8 mouse cellular contexts compared by ENCODE assay signal in the genomic region with DNA sequence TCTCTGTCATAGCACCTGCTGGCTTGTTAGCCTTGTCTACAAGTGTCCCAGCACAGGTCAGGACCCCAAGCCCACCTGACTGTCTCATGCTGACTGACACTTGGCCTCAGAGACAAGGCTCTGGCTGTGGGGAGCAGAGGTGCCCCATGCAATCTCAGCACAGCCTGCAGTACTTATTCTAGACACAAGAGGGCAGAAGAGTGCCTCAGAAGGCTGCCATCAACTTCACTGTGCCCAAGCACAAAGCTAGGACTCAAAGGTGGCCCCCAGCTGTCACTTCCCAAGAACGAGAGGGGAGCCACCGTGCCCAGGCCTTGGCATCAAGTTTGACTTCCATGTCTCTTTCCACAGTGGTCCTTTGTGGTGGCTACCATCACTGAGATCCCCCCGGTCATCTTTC. TPM values are rescaled to one million over a fixed set of nuclear protein-coding genes. Genes with fewer than 3 reads are reported as not detected.
DNase-seq lines count a peak whose midpoint lies in the region; ATAC-seq and TF ChIP-seq lines count a peak whose summit lies in the region.

No protein-coding gene starts in this region.

- no peak overlapping the region for H3K4me2 ChIP-seq in liver, postnatal 0 days (ENCODE audit: low read depth, low read length)
- H3K4me2 ChIP-seq in neural tube, embryonic 14.5 days (ENCODE audit: low read depth, low read length) = no peak overlapping the region

- WGBS in liver, postnatal 0 days (ENCODE audit: insufficient replicate concordance) = 33% methylated on average over 3 of the region's 3 CpGs
- 35% methylated on average over 3 of the region's 3 CpGs for WGBS in neural tube, embryonic 14.5 days

- no peaks in the 10 kb centered on the region for H3K79me3 ChIP-seq in C2C12 (ENCODE audit: low read depth)

- H3K4me1 ChIP-seq in liver, postnatal 0 days (ENCODE audit: insufficient read depth) = peaks cover 46% of the 10 kb centered on the region
- H3K4me1 ChIP-seq in neural tube, embryonic 14.5 days (ENCODE audit: control insufficient read depth, insufficient read depth, low read length) = peaks cover 7% of the 10 kb centered on the region

- ATAC-seq in common myeloid progenitor, adult 5-6 weeks (replicated peaks; ENCODE audit: low read depth, poor library complexity, severe bottlenecking) = peak; percentile 81
- no peak for ATAC-seq in liver, postnatal 0 days
- ATAC-seq in neural tube, embryonic 14.5 days (ENCODE audit: low read depth) = peak; percentile 52; the same call in 1 of the 2 replicates

- H3K27ac ChIP-seq in liver, postnatal 0 days (ENCODE audit: low read depth) = no peak overlapping the region
- H3K27ac ChIP-seq in neural tube, embryonic 14.5 days (ENCODE audit: low read depth, low read length) = no peak overlapping the region

- DNase-seq in adrenal gland, adult (ENCODE audit: inconsistent age in 2 of 2, low spot score in 1 of 2) = peak; percentile 58 to 89
- DNase-seq in gastrocnemius, postnatal 14 days = peak; percentile 64
- peak; percentile 76 to 77 for DNase-seq in kidney, postnatal 4 days
- peak; percentile 85 for DNase-seq in liver, postnatal 0 days
- peak; percentile 49 to 79 for DNase-seq in thymus, postnatal 10 days (ENCODE audit: low spot score in 2 of 2)

- no peak for TF ChIP-seq EP300 in liver, postnatal 0 days (IDR thresholded peaks at IDR 0.05; ENCODE audit: low read depth)

- intact Hi-C loops in gastrocnemius, postnatal 14 days (cut with DNase I; ENCODE audit: low total_unique reads) = loop anchor here (5.0 kb wide), 2 partner anchors 97 to 247 kb away; a partner anchor contains a TSS

- peak; percentile 66 for TF ChIP-seq CTCF in C2C12 (IDR thresholded peaks at IDR 0.05; ENCODE audit: control insufficient read depth, insufficient read depth, insufficient read length)
- TF ChIP-seq CTCF in liver, postnatal 0 days (IDR thresholded peaks at IDR 0.05; ENCODE audit: low read depth) = peak; percentile 99

- H3ac ChIP-seq in C2C12 (ENCODE audit: control insufficient read depth, insufficient read length, low read depth) = no peak overlapping the region

- no peak overlapping the region for H3K4me3 ChIP-seq in C2C12 (ENCODE audit: insufficient read depth, poor library complexity, severe bottlenecking)
- no peak overlapping the region for H3K4me3 ChIP-seq in liver, postnatal 0 days (ENCODE audit: low read depth, low read length)
- H3K4me3 ChIP-seq in neural tube, embryonic 14.5 days (ENCODE audit: low read depth, low read length) = no peak overlapping the region

- H3K36me3 ChIP-seq in C2C12 (ENCODE audit: control insufficient read depth, insufficient read depth) = no peaks in the 10 kb centered on the region
- no peaks in the 10 kb centered on the region for H3K36me3 ChIP-seq in liver, postnatal 0 days (replicated peaks; ENCODE audit: insufficient read depth, low read length)
- peaks cover 17% of the 10 kb centered on the region for H3K36me3 ChIP-seq in neural tube, embryonic 14.5 days (ENCODE audit: control insufficient read depth, insufficient read depth, low read length)

- no peaks in the 10 kb centered on the region for H3K79me2 ChIP-seq in C2C12 (ENCODE audit: control insufficient read depth, insufficient read depth)

- no peaks in the 10 kb centered on the region for H3K27me3 ChIP-seq in C2C12 (ENCODE audit: control insufficient read depth, insufficient read depth, insufficient read length)
- no peaks in the 10 kb centered on the region for H3K27me3 ChIP-seq in liver, postnatal 0 days (ENCODE audit: insufficient read depth, low read length)
- no peaks in the 10 kb centered on the region for H3K27me3 ChIP-seq in neural tube, embryonic 14.5 days (ENCODE audit: control insufficient read depth, insufficient read depth, low read length)

- no peaks in the 10 kb centered on the region for H3K9me3 ChIP-seq in liver, postnatal 0 days (ENCODE audit: low read length)
- no peaks in the 10 kb centered on the region for H3K9me3 ChIP-seq in neural tube, embryonic 14.5 days (ENCODE audit: control insufficient read depth, low read length)

- H3K9ac ChIP-seq in liver, postnatal 0 days (replicated peaks) = no peak overlapping the region
- no peak overlapping the region for H3K9ac ChIP-seq in neural tube, embryonic 14.5 days (replicated peaks; ENCODE audit: low read depth, low read length)

TF ChIP-seq in C2C12, 6 proteins besides CTCF, POLR2A, EP300 and RAD21:
- TF ChIP-seq USF1 (IDR thresholded peaks at IDR 0.05; ENCODE audit: low read depth) = no peak
- TF ChIP-seq CEBPB (IDR thresholded peaks at IDR 0.05; ENCODE audit: low read depth) = no peak
- no peak for TF ChIP-seq MAX (IDR thresholded peaks at IDR 0.05)
- no peak for TF ChIP-seq MYOG (IDR thresholded peaks at IDR 0.05; ENCODE audit: control insufficient read depth, extremely low read depth, insufficient read length)
- no peak for TF ChIP-seq MYOD1 (IDR thresholded peaks at IDR 0.05; ENCODE audit: control insufficient read depth, insufficient read length, low read depth)
- no peak for TF ChIP-seq FOSL1 (IDR thresholded peaks at IDR 0.05; ENCODE audit: insufficient read depth, low read length, poor library complexity, severe bottlenecking)

RNA-seq across cellular contexts. Expression of a gene that starts 8.7 kb away (rescaled TPM):
- 1.1 TPM for polyA plus RNA-seq in C2C12 (2012; fragmentation: generic; extraction: Trizol)
- 1.7 and 3.7 TPM in 2 replicates for total RNA-seq in common myeloid progenitor, adult 5-6 weeks (2017)
- 1 to 10 TPM; 6.4 to 6.9 TPM for total RNA-seq in gastrocnemius, postnatal 14 days (2021)
- polyA plus RNA-seq in liver, postnatal 0 days (2015; fragmentation: Nextera tagmentation; extraction: Ambion mirVana) = 3.4 and 4.6 TPM in 2 replicates
- polyA plus RNA-seq in neural tube, embryonic 14.5 days (2014; fragmentation: Nextera tagmentation; extraction: Ambion mirVana) = 43.0 and 50.0 TPM in 2 replicates

RNA-seq across cellular contexts. Expression of a gene that starts 47.0 kb away (rescaled TPM):
- 91.6 TPM for polyA plus RNA-seq in C2C12 (2012; fragmentation: generic; extraction: Trizol)
- total RNA-seq in common myeloid progenitor, adult 5-6 weeks (2017) = not detected in 2 replicates
- 10 to 100 TPM; 62.5 to 62.6 TPM for total RNA-seq in gastrocnemius, postnatal 14 days (2021)
- polyA plus RNA-seq in liver, postnatal 0 days (2015; fragmentation: Nextera tagmentation; extraction: Ambion mirVana) = 3.8 and 4.0 TPM in 2 replicates
- polyA plus RNA-seq in neural tube, embryonic 14.5 days (2014; fragmentation: Nextera tagmentation; extraction: Ambion mirVana) = 9.1 and 32.5 TPM in 2 replicates

RNA-seq across cellular contexts. Expression of a gene that starts 48.6 kb away (rescaled TPM):
- polyA plus RNA-seq in C2C12 (2012; fragmentation: generic; extraction: Trizol) = not detected
- total RNA-seq in common myeloid progenitor, adult 5-6 weeks (2017) = 133 and 208 TPM in 2 replicates
- total RNA-seq in gastrocnemius, postnatal 14 days (2021) = 10 to 100 TPM; 16.9 to 18.1 TPM
- polyA plus RNA-seq in liver, postnatal 0 days (2015; fragmentation: Nextera tagmentation; extraction: Ambion mirVana) = 8.5 and 11.8 TPM in 2 replicates
- polyA plus RNA-seq in neural tube, embryonic 14.5 days (2014; fragmentation: Nextera tagmentation; extraction: Ambion mirVana) = 18.3 and 21.5 TPM in 2 replicates
